Mouse (Mus musculus): ENCODE data around the gene Dcpp1. TPM values are rescaled to one million over a fixed set of nuclear protein-coding genes. Genes with fewer than 3 reads are reported as not detected.
"Not testable (repeated sequence)": the region's sequence is repeated elsewhere in the genome, so short reads cannot be mapped to it uniquely, and the experiment has no call there.

The Dcpp1 gene
- polyA plus RNA-seq (2012; rRNA removed) (not detected in 2 replicates), polyA plus RNA-seq (2014; fragmentation: Nextera tagmentation; extraction: Ambion mirVana) (not detected in 2 replicates)

DNA sequence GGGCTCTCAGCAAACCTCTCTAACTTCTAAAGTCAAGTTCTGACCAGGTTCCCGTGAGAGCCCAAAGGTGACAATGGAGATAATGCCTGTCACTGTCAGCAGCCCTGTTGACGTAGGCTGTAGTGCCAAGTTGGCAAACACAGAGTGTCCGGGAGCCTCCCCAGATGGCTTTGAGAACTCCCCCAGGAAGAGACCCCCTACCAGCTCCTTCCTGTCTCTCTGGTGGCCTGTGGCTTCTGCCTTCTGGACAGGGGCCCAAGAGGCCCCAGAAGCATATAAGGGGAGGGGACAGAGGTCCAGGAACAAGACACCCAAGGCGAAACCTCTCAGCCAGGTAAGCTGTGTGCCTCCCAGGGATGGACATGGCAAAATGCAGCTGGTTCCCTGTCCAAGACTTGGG lies at the start of gene Dcpp1, which contains the start of gene Dcpp2:
Gene Dcpp1 (plus strand): TSS at position 301 of the 400 bp plus-strand sequence.
Gene Dcpp2 (plus strand): TSS at position 305 of the 400 bp plus-strand sequence.
- not testable (repeated sequence) for H3K9ac ChIP-seq (ENCODE audit: low read depth, low read length, severe bottlenecking); H3K27ac ChIP-seq (replicated peaks; ENCODE audit: low read depth, low read length); H3K27me3 ChIP-seq (ENCODE audit: control insufficient read depth, insufficient read depth, low read length); H3K4me1 ChIP-seq (ENCODE audit: control insufficient read depth, insufficient read depth, low read length); H3K36me3 ChIP-seq (ENCODE audit: control insufficient read depth, insufficient read depth, low read length); H3K4me2 ChIP-seq (replicated peaks; ENCODE audit: low read depth, low read length, severe bottlenecking); ATAC-seq (ENCODE audit: low FRiP score, low read depth); H3K4me3 ChIP-seq (replicated peaks; ENCODE audit: low read length); DNase-seq (ENCODE audit: low spot score); H3K9me3 ChIP-seq (ENCODE audit: control insufficient read depth, low read length)
- WGBS: 74% methylated on average over 4 of the region's 4 CpGs

DNA sequence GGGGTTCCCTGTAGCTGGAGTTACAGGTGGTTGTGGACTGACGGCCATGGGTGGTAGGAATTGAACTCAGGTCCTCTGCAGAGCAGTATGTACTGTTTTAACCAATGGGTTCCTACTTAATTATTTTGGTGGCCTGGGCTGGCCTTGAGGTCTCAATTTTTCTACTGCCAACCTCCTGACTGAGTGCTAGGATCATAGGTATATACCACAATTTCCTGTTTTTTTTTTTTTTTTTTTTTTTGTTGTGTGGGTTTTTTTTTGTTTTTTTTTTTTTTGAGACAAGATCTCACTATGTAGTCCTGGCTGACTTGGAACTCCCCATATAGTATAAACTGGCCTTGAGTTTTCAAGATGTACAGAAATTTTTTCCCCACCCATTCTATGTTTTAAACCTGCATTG lies 49.5 kb upstream of the Dcpp1 start:
- 94% methylated on average over 1 of the region's 1 CpGs for WGBS
- DNase-seq (ENCODE audit: low spot score) (no peak), ATAC-seq (ENCODE audit: low FRiP score, low read depth) (no peak)
- no peaks in the 10 kb centered on the region for H3K27me3 ChIP-seq (ENCODE audit: control insufficient read depth, insufficient read depth, low read length)
- no peak overlapping the region for H3K27ac ChIP-seq (replicated peaks; ENCODE audit: low read depth, low read length)
- H3K36me3 ChIP-seq (ENCODE audit: control insufficient read depth, insufficient read depth, low read length): peaks cover 10% of the 10 kb centered on the region
- H3K4me3 ChIP-seq (replicated peaks; ENCODE audit: low read length): no peak overlapping the region
- H3K9me3 ChIP-seq (ENCODE audit: control insufficient read depth, low read length): no peaks in the 10 kb centered on the region
- no peak for TF ChIP-seq POLR2A (IDR thresholded peaks at IDR 0.05; ENCODE audit: borderline replicate concordance, extremely low read depth, insufficient read depth, insufficient read length)
- H3K4me1 ChIP-seq (ENCODE audit: control insufficient read depth, insufficient read depth, low read length): peaks cover 11% of the 10 kb centered on the region
- H3K9ac ChIP-seq (ENCODE audit: low read depth, low read length, severe bottlenecking): no peak overlapping the region
- no peak overlapping the region for H3K4me2 ChIP-seq (replicated peaks; ENCODE audit: low read depth, low read length, severe bottlenecking)

DNA sequence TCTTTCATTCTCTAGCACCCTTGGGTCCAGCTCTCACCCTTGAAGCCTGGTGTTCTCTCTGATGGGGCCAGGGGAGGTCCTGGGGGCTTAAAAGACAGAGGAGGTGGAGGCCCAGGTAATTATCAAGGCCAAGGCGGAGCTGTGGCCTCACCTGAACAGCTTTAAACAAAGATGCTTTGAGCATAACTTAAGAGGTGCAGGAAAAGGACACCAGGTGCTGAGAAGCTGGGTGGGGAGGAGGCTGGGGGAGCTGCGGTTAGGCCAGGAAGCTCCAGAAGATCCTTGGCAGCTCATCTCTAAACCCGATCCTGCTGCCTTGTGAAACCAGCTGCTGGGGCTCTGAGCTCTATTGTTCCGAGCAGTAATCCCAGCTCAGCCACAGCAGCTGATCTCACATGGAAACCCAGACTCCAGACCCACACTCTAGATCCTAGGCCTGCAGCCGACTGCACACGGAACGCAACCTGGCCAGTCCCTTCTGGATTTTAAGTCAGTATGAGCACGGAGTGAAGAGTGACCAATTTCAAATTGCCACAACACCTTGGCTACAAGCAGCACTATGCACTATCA lies 44.6 kb upstream of the Dcpp1 start, which contains the start of gene Prss33:
Gene Prss33 (minus strand): TSS at position 51 of the 570 bp plus-strand sequence.
- H3K27ac ChIP-seq (replicated peaks; ENCODE audit: low read depth, low read length): no peak within 1 kb of the TSS
- H3K9ac ChIP-seq (ENCODE audit: low read depth, low read length, severe bottlenecking): no peak within 1 kb of the TSS
- no peak for TF ChIP-seq POLR2A (IDR thresholded peaks at IDR 0.05; ENCODE audit: borderline replicate concordance, extremely low read depth, insufficient read depth, insufficient read length)
- WGBS: 83% methylated on average over 8 of the region's 8 CpGs
- no peaks in the 10 kb centered on the region for H3K9me3 ChIP-seq (ENCODE audit: control insufficient read depth, low read length)
- ATAC-seq (ENCODE audit: low FRiP score, low read depth) (peak; percentile 60; the same call in 1 of the 2 replicates), DNase-seq (ENCODE audit: low spot score) (no peak)
- H3K4me2 ChIP-seq (replicated peaks; ENCODE audit: low read depth, low read length, severe bottlenecking): no peak within 1 kb of the TSS
- H3K4me1 ChIP-seq (ENCODE audit: control insufficient read depth, insufficient read depth, low read length): no peaks in the 10 kb centered on the region
- H3K27me3 ChIP-seq (ENCODE audit: control insufficient read depth, insufficient read depth, low read length): no peaks in the 10 kb centered on the region; the same call in 1 of the 2 replicates
- no peaks in the 10 kb centered on the region for H3K36me3 ChIP-seq (ENCODE audit: control insufficient read depth, insufficient read depth, low read length)
- no peak within 1 kb of the TSS for H3K4me3 ChIP-seq (replicated peaks; ENCODE audit: low read length)

DNA sequence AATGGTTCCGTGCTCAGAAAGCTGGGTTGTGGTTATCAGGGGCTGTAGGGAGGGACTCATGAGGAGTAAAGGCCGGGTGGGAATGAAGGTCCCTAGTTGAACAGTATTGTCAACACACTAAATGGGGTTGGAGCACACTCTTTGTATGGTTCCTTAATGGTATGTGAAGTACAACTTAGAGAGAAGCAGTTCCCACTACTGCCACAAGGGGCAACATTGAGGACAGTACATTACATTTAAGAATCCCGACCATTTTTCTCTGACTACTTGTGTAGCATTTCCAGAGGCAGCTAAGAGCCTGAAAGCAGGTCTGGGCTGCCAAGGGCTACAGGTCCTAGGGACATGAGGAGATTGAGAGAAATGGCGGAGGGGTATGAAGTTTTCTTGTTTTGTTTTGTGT lies 39.5 kb upstream of the Dcpp1 start:
- peak; percentile 82 for DNase-seq (ENCODE audit: low spot score)
- no peak overlapping the region for H3K4me3 ChIP-seq (replicated peaks; ENCODE audit: low read length)
- no peak for TF ChIP-seq POLR2A (IDR thresholded peaks at IDR 0.05; ENCODE audit: borderline replicate concordance, extremely low read depth, insufficient read depth, insufficient read length)
- no peaks in the 10 kb centered on the region for H3K9me3 ChIP-seq (ENCODE audit: control insufficient read depth, low read length)
- ATAC-seq (ENCODE audit: low FRiP score, low read depth): peak; percentile 53; the same call in 1 of the 2 replicates
- no peaks in the 10 kb centered on the region; the same call in 1 of the 2 replicates for H3K27me3 ChIP-seq (ENCODE audit: control insufficient read depth, insufficient read depth, low read length)
- no peak overlapping the region for H3K9ac ChIP-seq (ENCODE audit: low read depth, low read length, severe bottlenecking)
- H3K27ac ChIP-seq (replicated peaks; ENCODE audit: low read depth, low read length): no peak overlapping the region
- no peak overlapping the region for H3K4me2 ChIP-seq (replicated peaks; ENCODE audit: low read depth, low read length, severe bottlenecking)
- WGBS: 33% methylated on average over 4 of the region's 4 CpGs
- H3K36me3 ChIP-seq (ENCODE audit: control insufficient read depth, insufficient read depth, low read length): no peaks in the 10 kb centered on the region
- no peaks in the 10 kb centered on the region for H3K4me1 ChIP-seq (ENCODE audit: control insufficient read depth, insufficient read depth, low read length)

DNA sequence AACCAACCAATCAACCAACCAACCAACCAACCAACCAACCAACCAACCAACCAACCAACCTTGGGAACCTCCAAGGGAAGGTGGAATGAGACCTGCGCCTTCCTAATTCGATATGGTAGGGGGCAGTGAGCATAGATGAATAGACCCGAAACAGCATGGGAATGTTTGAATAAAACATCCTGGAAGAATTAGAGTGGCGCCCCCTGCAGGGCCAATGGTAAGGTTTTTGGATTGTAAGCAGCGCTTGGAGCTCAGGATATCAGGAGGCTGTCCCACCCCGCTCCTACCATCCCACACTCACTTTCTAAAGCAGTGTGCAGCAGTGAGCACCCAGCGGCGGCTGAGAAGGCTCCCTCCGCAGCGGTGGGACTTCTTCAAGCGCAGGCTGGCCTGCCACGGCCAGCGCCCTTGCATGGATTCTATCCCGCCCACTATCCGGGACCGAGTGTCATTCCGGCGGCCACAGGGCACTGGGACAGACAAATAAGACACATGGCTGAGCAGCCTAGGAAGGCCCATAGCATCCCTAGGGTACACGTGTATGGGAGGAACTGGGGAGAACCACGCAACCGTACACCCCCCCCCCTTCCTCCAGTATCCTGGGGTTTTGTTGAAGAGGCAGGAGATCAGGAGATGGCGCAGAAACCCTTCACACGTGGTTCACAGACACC lies 37.4 kb upstream of the Dcpp1 start:
- DNase-seq (ENCODE audit: low spot score) (no peak), ATAC-seq (ENCODE audit: low FRiP score, low read depth) (no peak)

More for the DNA sequence above, 37.4 kb upstream of the Dcpp1 start:
- Histone ChIP-seq H3K9me3 (ENCODE audit: control insufficient read depth, low read length) (no peaks in the 10 kb centered on the region), H3K4me2 (replicated peaks; ENCODE audit: low read depth, low read length, severe bottlenecking) (peak overlapping the region; percentile 31; the same call in 1 of the 2 replicates), H3K27me3 (ENCODE audit: control insufficient read depth, insufficient read depth, low read length) (no peaks in the 10 kb centered on the region), H3K4me3 (replicated peaks; ENCODE audit: low read length) (no peak overlapping the region), H3K27ac (replicated peaks; ENCODE audit: low read depth, low read length) (no peak overlapping the region), H3K36me3 (ENCODE audit: control insufficient read depth, insufficient read depth, low read length) (no peaks in the 10 kb centered on the region), H3K4me1 (ENCODE audit: control insufficient read depth, insufficient read depth, low read length) (no peaks in the 10 kb centered on the region), H3K9ac (ENCODE audit: low read depth, low read length, severe bottlenecking) (no peak overlapping the region)
- 49% methylated on average over 23 of the region's 23 CpGs for WGBS
- no peak for TF ChIP-seq POLR2A (IDR thresholded peaks at IDR 0.05; ENCODE audit: borderline replicate concordance, extremely low read depth, insufficient read depth, insufficient read length)

Data from limb, embryonic 14.5 days (tissue).